Mouse (Mus musculus): ENCODE results near the gene Serbp1. TPM values are rescaled to one million over a fixed set of nuclear protein-coding genes. Genes with fewer than 3 reads are reported as not detected.

Serbp1 gene
- polyA plus RNA-seq, 1 experiment from 2014 or later, result 295 TPM

- no peaks in the 10 kb centered on the region for H3K27me3 ChIP-seq (ENCODE audit: control insufficient read depth, insufficient read depth, low read length)
- H3K4me1 ChIP-seq (ENCODE audit: control insufficient read depth, insufficient read depth, low read length), result no peaks in the 10 kb centered on the region
- no peaks in the 10 kb centered on the region for H3K9me3 ChIP-seq (replicated peaks; ENCODE audit: control insufficient read depth, low read length)
- H3K4me2 ChIP-seq (ENCODE audit: low read depth, low read length), result no peak overlapping the region
- ATAC-seq (ENCODE audit: insufficient read depth, low FRiP score), result no peak
- no peak overlapping the region for H3K9ac ChIP-seq (ENCODE audit: low read length)
- 85% methylated on average over 4 of the region's 4 CpGs for WGBS
- no peak overlapping the region for H3K27ac ChIP-seq (ENCODE audit: low read length)
- H3K4me3 ChIP-seq (replicated peaks; ENCODE audit: low read length), result no peak overlapping the region
- H3K36me3 ChIP-seq (ENCODE audit: control insufficient read depth, insufficient read depth, low read length), result no peaks in the 10 kb centered on the region
These were observed 13.1 kb downstream of the Serbp1 start for GRCm38 (mm10) chr6:67251095-67251494.

- H3K9ac ChIP-seq (ENCODE audit: low read length), result no peak overlapping the region
- no peaks in the 10 kb centered on the region for H3K36me3 ChIP-seq (ENCODE audit: control insufficient read depth, insufficient read depth, low read length)
- no peak overlapping the region for H3K27ac ChIP-seq (ENCODE audit: low read length)
- no peak for ATAC-seq (ENCODE audit: insufficient read depth, low FRiP score)
- H3K27me3 ChIP-seq (ENCODE audit: control insufficient read depth, insufficient read depth, low read length), result no peaks in the 10 kb centered on the region
- 86% methylated on average over 7 of the region's 7 CpGs for WGBS
- no peak overlapping the region for H3K4me3 ChIP-seq (replicated peaks; ENCODE audit: low read length)
- H3K9me3 ChIP-seq (replicated peaks; ENCODE audit: control insufficient read depth, low read length), result no peaks in the 10 kb centered on the region
- no peaks in the 10 kb centered on the region for H3K4me1 ChIP-seq (ENCODE audit: control insufficient read depth, insufficient read depth, low read length)
- no peak overlapping the region for H3K4me2 ChIP-seq (ENCODE audit: low read depth, low read length)
These were observed 27.0 kb downstream of the Serbp1 start for GRCm38 (mm10) chr6:67264935-67265334.

- peak; percentile 71 for ATAC-seq (ENCODE audit: insufficient read depth, low FRiP score)
- Histone ChIP-seq H3K27me3 (ENCODE audit: control insufficient read depth, insufficient read depth, low read length) (no peaks in the 10 kb centered on the region), H3K4me2 (ENCODE audit: low read depth, low read length) (peak overlapping the region; percentile 64), H3K4me3 (replicated peaks; ENCODE audit: low read length) (peak overlapping the region; percentile 100), H3K36me3 (ENCODE audit: control insufficient read depth, insufficient read depth, low read length) (no peaks in the 10 kb centered on the region), H3K4me1 (ENCODE audit: control insufficient read depth, insufficient read depth, low read length) (no peaks in the 10 kb centered on the region), H3K27ac (ENCODE audit: low read length) (peak overlapping the region; percentile 82), H3K9me3 (replicated peaks; ENCODE audit: control insufficient read depth, low read length) (no peaks in the 10 kb centered on the region), H3K9ac (ENCODE audit: low read length) (peak overlapping the region; percentile 76)
- WGBS, result under 1% methylated on average over 23 of the region's 23 CpGs
These were observed 28.2 kb downstream of the Serbp1 start for GRCm38 (mm10) chr6:67266159-67266657.

GRCm38 (mm10) chr6:67266664-67267407 is 28.9 kb downstream of the Serbp1 start:
- H3K9me3 ChIP-seq (replicated peaks; ENCODE audit: control insufficient read depth, low read length), result no peaks in the 10 kb centered on the region
- H3K9ac ChIP-seq (ENCODE audit: low read length), result peak overlapping the region; percentile 99
- ATAC-seq (ENCODE audit: insufficient read depth, low FRiP score), result peak; percentile 99
- peak overlapping the region; percentile 64 for H3K4me2 ChIP-seq (ENCODE audit: low read depth, low read length)
- under 1% methylated on average over 68 of the region's 68 CpGs for WGBS
- peaks cover 5% of the 10 kb centered on the region; the same call in 1 of the 2 replicates for H3K36me3 ChIP-seq (ENCODE audit: control insufficient read depth, insufficient read depth, low read length)
- no peaks in the 10 kb centered on the region for H3K27me3 ChIP-seq (ENCODE audit: control insufficient read depth, insufficient read depth, low read length)
- H3K4me1 ChIP-seq (ENCODE audit: control insufficient read depth, insufficient read depth, low read length), result no peaks in the 10 kb centered on the region
- H3K27ac ChIP-seq (ENCODE audit: low read length), result peak overlapping the region; percentile 93
- peak overlapping the region; percentile 100 for H3K4me3 ChIP-seq (replicated peaks; ENCODE audit: low read length)

- Histone ChIP-seq H3K4me3 (replicated peaks; ENCODE audit: low read length) (peak overlapping the region; percentile 100), H3K27ac (ENCODE audit: low read length) (peak overlapping the region; percentile 93), H3K9me3 (replicated peaks; ENCODE audit: control insufficient read depth, low read length) (no peaks in the 10 kb centered on the region), H3K27me3 (ENCODE audit: control insufficient read depth, insufficient read depth, low read length) (no peaks in the 10 kb centered on the region), H3K4me2 (ENCODE audit: low read depth, low read length) (peak overlapping the region; percentile 72), H3K4me1 (ENCODE audit: control insufficient read depth, insufficient read depth, low read length) (no peaks in the 10 kb centered on the region), H3K36me3 (ENCODE audit: control insufficient read depth, insufficient read depth, low read length) (peaks cover 5% of the 10 kb centered on the region; the same call in 1 of the 2 replicates), H3K9ac (ENCODE audit: low read length) (peak overlapping the region; percentile 99)
- WGBS, result 0% methylated on average over 60 of the region's 65 CpGs
- ATAC-seq (ENCODE audit: insufficient read depth, low FRiP score), result no peak
These were observed 29.6 kb downstream of the Serbp1 start for GRCm38 (mm10) chr6:67267408-67268244.

DNA sequence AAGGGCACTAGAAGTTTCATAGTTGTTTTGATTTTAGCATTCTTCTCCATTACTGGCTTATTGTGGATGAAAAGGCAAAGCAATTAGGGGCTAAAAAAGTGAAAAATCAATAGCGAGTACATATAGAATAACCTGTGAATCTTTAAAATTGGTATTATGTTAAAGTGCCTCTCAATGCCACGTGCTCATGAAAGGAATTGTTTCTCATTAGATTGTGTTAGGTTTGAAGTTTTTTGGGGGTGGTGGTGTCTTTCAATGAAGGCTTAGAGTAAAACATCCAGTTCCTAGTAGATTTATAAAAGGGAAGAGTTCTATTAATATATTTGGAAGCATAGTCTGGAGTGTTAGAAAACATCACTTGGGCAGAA is 30.3 kb downstream of the Serbp1 start:
- H3K9ac ChIP-seq (ENCODE audit: low read length), result peak overlapping the region; percentile 99
- H3K36me3 ChIP-seq (ENCODE audit: control insufficient read depth, insufficient read depth, low read length), result peaks cover 5% of the 10 kb centered on the region; the same call in 1 of the 2 replicates
- peak overlapping the region; percentile 93; the same call in 1 of the 2 replicates for H3K27ac ChIP-seq (ENCODE audit: low read length)
- H3K4me3 ChIP-seq (replicated peaks; ENCODE audit: low read length), result peak overlapping the region; percentile 100
- peak overlapping the region; percentile 72 for H3K4me2 ChIP-seq (ENCODE audit: low read depth, low read length)
- H3K9me3 ChIP-seq (replicated peaks; ENCODE audit: control insufficient read depth, low read length), result no peaks in the 10 kb centered on the region
- no peaks in the 10 kb centered on the region for H3K27me3 ChIP-seq (ENCODE audit: control insufficient read depth, insufficient read depth, low read length)
- no peaks in the 10 kb centered on the region for H3K4me1 ChIP-seq (ENCODE audit: control insufficient read depth, insufficient read depth, low read length)
- 2% methylated on average over 2 of the region's 2 CpGs for WGBS
- ATAC-seq (ENCODE audit: insufficient read depth, low FRiP score), result no peak

GRCm38 (mm10) chr6:67268983-67269382 is 31.0 kb downstream of the Serbp1 start:
- Histone ChIP-seq H3K27me3 (ENCODE audit: control insufficient read depth, insufficient read depth, low read length) (no peaks in the 10 kb centered on the region), H3K4me3 (replicated peaks; ENCODE audit: low read length) (peak overlapping the region; percentile 40), H3K36me3 (ENCODE audit: control insufficient read depth, insufficient read depth, low read length) (peaks cover 9% of the 10 kb centered on the region), H3K4me2 (ENCODE audit: low read depth, low read length) (peak overlapping the region; percentile 68), H3K4me1 (ENCODE audit: control insufficient read depth, insufficient read depth, low read length) (peaks cover 2% of the 10 kb centered on the region; the same call in 1 of the 2 replicates), H3K27ac (ENCODE audit: low read length) (no peak overlapping the region), H3K9ac (ENCODE audit: low read length) (no peak overlapping the region), H3K9me3 (replicated peaks; ENCODE audit: control insufficient read depth, low read length) (no peaks in the 10 kb centered on the region)
- ATAC-seq (ENCODE audit: insufficient read depth, low FRiP score), result no peak
- WGBS, result 4% methylated on average over 1 of the region's 1 CpGs

- Histone ChIP-seq H3K4me1 (ENCODE audit: control insufficient read depth, insufficient read depth, low read length) (peaks cover 2% of the 10 kb centered on the region; the same call in 1 of the 2 replicates), H3K9me3 (replicated peaks; ENCODE audit: control insufficient read depth, low read length) (no peaks in the 10 kb centered on the region), H3K27me3 (ENCODE audit: control insufficient read depth, insufficient read depth, low read length) (no peaks in the 10 kb centered on the region), H3K4me2 (ENCODE audit: low read depth, low read length) (peak overlapping the region; percentile 68), H3K36me3 (ENCODE audit: control insufficient read depth, insufficient read depth, low read length) (peaks cover 11% of the 10 kb centered on the region), H3K4me3 (replicated peaks; ENCODE audit: low read length) (peak overlapping the region; percentile 40), H3K27ac (ENCODE audit: low read length) (no peak overlapping the region), H3K9ac (ENCODE audit: low read length) (no peak overlapping the region)
- WGBS, result 22% methylated on average over 2 of the region's 2 CpGs
- ATAC-seq (ENCODE audit: insufficient read depth, low FRiP score), result no peak
These were observed 31.5 kb downstream of the Serbp1 start for GRCm38 (mm10) chr6:67269459-67269858.

- peaks cover 2% of the 10 kb centered on the region; the same call in 1 of the 2 replicates for H3K4me1 ChIP-seq (ENCODE audit: control insufficient read depth, insufficient read depth, low read length)
- H3K27me3 ChIP-seq (ENCODE audit: control insufficient read depth, insufficient read depth, low read length), result no peaks in the 10 kb centered on the region
- H3K4me2 ChIP-seq (ENCODE audit: low read depth, low read length), result no peak overlapping the region
- H3K4me3 ChIP-seq (replicated peaks; ENCODE audit: low read length), result no peak overlapping the region
- no peak overlapping the region for H3K27ac ChIP-seq (ENCODE audit: low read length)
- no peaks in the 10 kb centered on the region for H3K9me3 ChIP-seq (replicated peaks; ENCODE audit: control insufficient read depth, low read length)
- ATAC-seq (ENCODE audit: insufficient read depth, low FRiP score), result no peak
- WGBS, result 83% methylated on average over 5 of the region's 5 CpGs
- H3K9ac ChIP-seq (ENCODE audit: low read length), result no peak overlapping the region
- H3K36me3 ChIP-seq (ENCODE audit: control insufficient read depth, insufficient read depth, low read length), result peaks cover 28% of the 10 kb centered on the region
These were observed 40.0 kb downstream of the Serbp1 start for GRCm38 (mm10) chr6:67277944-67278343.
